Mouse (Mus musculus) gastrocnemius, postnatal 36 days (tissue): ENCODE results near the gene Sgms1. TPM values are rescaled to one million over a fixed set of nuclear protein-coding genes. Genes with fewer than 3 reads are reported as not detected.

Source experiments
- DNase-seq, 2 experiments: peaks; one replicate each; pipeline ENCODE4 v3.0.0; 2022
- intact Hi-C: fragments of 180-260 bp; cut with DNase I; formaldehyde crosslinking; loops from one replicate; pipeline ENCODE4 v1.15.1; 2025
- total RNA-seq, 2 experiments: library from RNA; stranded (reverse); gene quantifications; 2 replicates each; pipeline ENCODE4 v1.2.3; 2021

Sgms1 gene
- total RNA-seq, 2 experiments from 2014 or later, result 46.3 to 50.1 TPM

- no peak for DNase-seq
- intact Hi-C loops, result no loop called here
These were observed 159.7 kb downstream of the Sgms1 start for GRCm38 (mm10) chr19:32229776-32230175.

GRCm38 (mm10) chr19:32227175-32227574, 162.3 kb downstream of the Sgms1 start:
- no peak for DNase-seq
- intact Hi-C loops, result no loop called here

GRCm38 (mm10) chr19:32225097-32225490, 164.4 kb downstream of the Sgms1 start:
- intact Hi-C loops, result no loop called here
- no peak for DNase-seq

- no peak for DNase-seq
- intact Hi-C loops, result no loop called here
These were observed 165.0 kb downstream of the Sgms1 start for GRCm38 (mm10) chr19:32224318-32225096.

- intact Hi-C loops, result no loop called here
- no peak for DNase-seq
These were observed 165.8 kb downstream of the Sgms1 start for GRCm38 (mm10) chr19:32223751-32224174.

GRCm38 (mm10) chr19:32222083-32222482, 167.4 kb downstream of the Sgms1 start:
- no peak for DNase-seq
- intact Hi-C loops, result no loop called here

- DNase-seq, result no peak
- intact Hi-C loops, result no loop called here
These were observed 168.5 kb downstream of the Sgms1 start for GRCm38 (mm10) chr19:32220991-32221390.

GRCm38 (mm10) chr19:32216710-32217109, 172.8 kb downstream of the Sgms1 start:
- intact Hi-C loops, result no loop called here
- no peak for DNase-seq

GRCm38 (mm10) chr19:32214905-32215806, 174.4 kb downstream of the Sgms1 start:
- no peak for DNase-seq

GRCm38 (mm10) chr19:32213577-32213976, 175.9 kb downstream of the Sgms1 start:
- intact Hi-C loops, result no loop called here
- DNase-seq, result no peak

More at GRCm38 (mm10) chr19:32214905-32215806, 174.4 kb downstream of the Sgms1 start:
- intact Hi-C loops, result no loop called here

- DNase-seq, result no peak
- intact Hi-C loops, result no loop called here
These were observed 178.3 kb downstream of the Sgms1 start for GRCm38 (mm10) chr19:32211293-32211585.

GRCm38 (mm10) chr19:32210450-32211292, 178.8 kb downstream of the Sgms1 start:
- DNase-seq, result peak; percentile 82 to 85
- intact Hi-C loops, result no loop called here

- intact Hi-C loops, result no loop called here
- no peak for DNase-seq
These were observed 179.4 kb downstream of the Sgms1 start for GRCm38 (mm10) chr19:32210099-32210449.

GRCm38 (mm10) chr19:32202131-32203114, 187.1 kb downstream of the Sgms1 start:
- intact Hi-C loops, result no loop called here
- no peak for DNase-seq

GRCm38 (mm10) chr19:32199861-32200574, 189.5 kb downstream of the Sgms1 start:
- intact Hi-C loops, result no loop called here

GRCm38 (mm10) chr19:32199133-32199532, 190.4 kb downstream of the Sgms1 start:
- intact Hi-C loops, result no loop called here
- no peak for DNase-seq

More at GRCm38 (mm10) chr19:32199861-32200574, 189.5 kb downstream of the Sgms1 start:
- DNase-seq, result no peak

- no peak for DNase-seq
- intact Hi-C loops, result no loop called here
These were observed 190.9 kb downstream of the Sgms1 start for GRCm38 (mm10) chr19:32198494-32199106.

- no peak for DNase-seq
- intact Hi-C loops, result no loop called here
These were observed 192.3 kb downstream of the Sgms1 start for GRCm38 (mm10) chr19:32196976-32197819.
